Mouse (Mus musculus) ES-Bruce4 (cell line): Measurements from ENCODE around the gene Vmn1r17. TPM values are rescaled to one million over a fixed set of nuclear protein-coding genes. Genes with fewer than 3 reads are reported as not detected.
"Not testable (repeated sequence)": the region's sequence is repeated elsewhere in the genome, so short reads cannot be mapped to it uniquely, and the experiment has no call there.

ENCODE experiments used
- H3K27ac ChIP-seq: 2 replicates; pipeline ENCODE4 v1.5.1; 2012; ENCODE audit warnings: low read length, inconsistent platforms; ENCODE audit not compliant: insufficient read depth
- H3K27me3 ChIP-seq: 2 replicates; pipeline ENCODE4 v1.6.1; 2012; ENCODE audit warnings: mild to moderate bottlenecking, low read length, inconsistent platforms; ENCODE audit not compliant: control insufficient read depth, poor library complexity, insufficient read depth, severe bottlenecking
- H3K36me3 ChIP-seq: 2 replicates; pipeline ENCODE4 v1.6.1; 2012; ENCODE audit warnings: inconsistent platforms, mild to moderate bottlenecking, low read length, moderate library complexity; ENCODE audit not compliant: control insufficient read depth, poor library complexity, insufficient read depth, severe bottlenecking
- H3K4me1 ChIP-seq: one replicate; pipeline ENCODE4 v1.8.1; 2011; ENCODE audit warnings: low read length; ENCODE audit not compliant: control insufficient read depth, insufficient read depth
- H3K4me3 ChIP-seq: 2 replicates; pipeline ENCODE4 v1.5.1; 2011; ENCODE audit warnings: low read depth, mild to moderate bottlenecking, low read length
- H3K9ac ChIP-seq: 2 replicates; pipeline ENCODE4 v1.6.1; 2012; ENCODE audit warnings: low read depth, mild to moderate bottlenecking, inconsistent platforms; ENCODE audit not compliant: poor library complexity, severe bottlenecking
- H3K9me3 ChIP-seq: replicated peaks from 2 replicates; pipeline ENCODE4 v1.6.1; 2012; ENCODE audit warnings: mild to moderate bottlenecking, low read length, inconsistent platforms; ENCODE audit not compliant: control insufficient read depth, poor library complexity, insufficient read depth, severe bottlenecking
- CTCF ChIP-seq: IDR thresholded peaks from one replicate; pipeline ENCODE4 v1.8.1; 2011; ENCODE audit warnings: low read depth, low read length
- EP300 ChIP-seq: IDR thresholded peaks from 2 replicates; pipeline ENCODE4 v1.6.1; 2011; ENCODE audit warnings: low read depth, low read length; ENCODE audit not compliant: insufficient read depth
- POLR2A ChIP-seq: IDR thresholded peaks from one replicate; pipeline ENCODE4 v1.8.1; 2011; ENCODE audit warnings: low read length; ENCODE audit not compliant: insufficient read depth
- polyA plus RNA-seq: library from polyadenylated mRNA; stranded (reverse); fragments of >200 nt; gene quantifications from 2 replicates; pipeline ENCODE4 v1.2.4, GENCODE M21; 2011; ENCODE audit warnings: low read depth; ENCODE audit not compliant: missing spikeins, insufficient read depth, insufficient read length

The Vmn1r17 gene
- not detected in 2 replicates for polyA plus RNA-seq

- no peaks in the 10 kb centered on the region for H3K36me3 ChIP-seq
- TF ChIP-seq CTCF (no peak), EP300 (no peak), POLR2A (no peak)
- no peaks in the 10 kb centered on the region for H3K9me3 ChIP-seq
- no peaks in the 10 kb centered on the region for H3K27me3 ChIP-seq
- no peak within 1 kb of the TSS for H3K9ac ChIP-seq
- H3K27ac ChIP-seq = no peak within 1 kb of the TSS
- no peak within 1 kb of the TSS for H3K4me3 ChIP-seq
- H3K4me1 ChIP-seq = no peaks in the 10 kb centered on the region
Measured at GRCm38 (mm10) chr6:57363627-57364026, at the start of gene Vmn1r17. Gene Vmn1r17 (minus strand): TSS chr6:57363727.

GRCm38 (mm10) chr6:57403480-57403879 is 40.0 kb upstream of the Vmn1r17 start, which contains the start of gene Vmn1r19:
Gene Vmn1r19 (plus strand): TSS chr6:57403780.
- not testable (repeated sequence) for H3K27ac ChIP-seq, H3K36me3 ChIP-seq, H3K4me3 ChIP-seq, H3K9ac ChIP-seq, H3K4me1 ChIP-seq, H3K27me3 ChIP-seq, H3K9me3 ChIP-seq

- TF ChIP-seq CTCF (no peak), POLR2A (no peak), EP300 (no peak)
- no peaks in the 10 kb centered on the region for H3K4me1 ChIP-seq
- no peaks in the 10 kb centered on the region for H3K9me3 ChIP-seq
- H3K4me3 ChIP-seq = no peak within 1 kb of the TSS
- no peaks in the 10 kb centered on the region for H3K36me3 ChIP-seq
- no peak within 1 kb of the TSS for H3K9ac ChIP-seq
- no peaks in the 10 kb centered on the region for H3K27me3 ChIP-seq
- H3K27ac ChIP-seq = no peak within 1 kb of the TSS
Measured at GRCm38 (mm10) chr6:57395683-57396082, 32.2 kb upstream of the Vmn1r17 start, which contains the start of gene Vmn1r18. Gene Vmn1r18 (minus strand): TSS chr6:57395783.

- Histone ChIP-seq H3K4me1 (no peaks in the 10 kb centered on the region), H3K9me3 (no peaks in the 10 kb centered on the region), H3K4me3 (no peak overlapping the region), H3K36me3 (no peaks in the 10 kb centered on the region), H3K9ac (no peak overlapping the region), H3K27me3 (no peaks in the 10 kb centered on the region), H3K27ac (no peak overlapping the region)
- no peak for TF ChIP-seq POLR2A
- TF ChIP-seq EP300 = no peak
- no peak for TF ChIP-seq CTCF
Measured at GRCm38 (mm10) chr6:57367496-57367895, 4.0 kb upstream of the Vmn1r17 start.

GRCm38 (mm10) chr6:57365866-57366265 is 2.3 kb upstream of the Vmn1r17 start:
- H3K27me3 ChIP-seq, H3K36me3 ChIP-seq, H3K9me3 ChIP-seq, H3K4me1 ChIP-seq, H3K4me3 ChIP-seq, H3K9ac ChIP-seq, H3K27ac ChIP-seq: not testable (repeated sequence)

GRCm38 (mm10) chr6:57356864-57357263 is 6.7 kb downstream of the Vmn1r17 start:
- Histone ChIP-seq H3K27me3 (no peaks in the 10 kb centered on the region), H3K9ac (no peak overlapping the region), H3K4me3 (no peak overlapping the region), H3K27ac (no peak overlapping the region), H3K36me3 (no peaks in the 10 kb centered on the region), H3K9me3 (no peaks in the 10 kb centered on the region), H3K4me1 (no peaks in the 10 kb centered on the region)
- no peak for TF ChIP-seq POLR2A
- no peak for TF ChIP-seq CTCF
- TF ChIP-seq EP300 = no peak

GRCm38 (mm10) chr6:57329394-57329793 is 34.1 kb downstream of the Vmn1r17 start, which contains the start of gene Vmn1r16:
Gene Vmn1r16 (minus strand): TSS chr6:57329494.
- H3K4me3 ChIP-seq = no peak within 1 kb of the TSS
- no peaks in the 10 kb centered on the region for H3K36me3 ChIP-seq
- H3K27me3 ChIP-seq = no peaks in the 10 kb centered on the region
- H3K27ac ChIP-seq = no peak within 1 kb of the TSS
- H3K4me1 ChIP-seq = no peaks in the 10 kb centered on the region
- TF ChIP-seq EP300 = no peak
- TF ChIP-seq CTCF = no peak
- no peak for TF ChIP-seq POLR2A
- no peak within 1 kb of the TSS for H3K9ac ChIP-seq
- peaks cover 7% of the 10 kb centered on the region; the same call in 1 of the 2 replicates for H3K9me3 ChIP-seq
